28 mouse cellular contexts compared by ENCODE assay signal in genomic region chr16:72640932-72641811, GRCm38 (mm10).
DNase-seq lines count a peak whose midpoint lies in the region; ATAC-seq and TF ChIP-seq lines count a peak whose summit lies in the region.
"Had no signal": no experiment of that assay in that cellular context is flagged by ENCODE, and none has a peak within 500 bp of the region (broad histone marks: within the 10 kb centered on the region; RNA-seq: fewer than 3 reads in every experiment).

No protein-coding gene starts in this region.

- TF ChIP-seq CTCF in intestine, postnatal 0 days (IDR thresholded peaks at IDR 0.05; ENCODE audit: low read depth) = no peak
- no peak for TF ChIP-seq CTCF in brain, embryonic 14.5 days (IDR thresholded peaks at IDR 0.05; ENCODE audit: borderline replicate concordance, extremely low read depth, insufficient read depth, insufficient read length)

- no peaks in the 10 kb centered on the region for H3K9me3 ChIP-seq in intestine, embryonic 14.5 days (ENCODE audit: control insufficient read depth, low read length)
- no peaks in the 10 kb centered on the region for H3K9me3 ChIP-seq in intestine, postnatal 0 days (ENCODE audit: control insufficient read depth)
- H3K9me3 ChIP-seq in stomach, embryonic 16.5 days (replicated peaks; ENCODE audit: control insufficient read depth, low read length) = no peaks in the 10 kb centered on the region
- H3K9me3 ChIP-seq: embryonic facial prominence, embryonic 13.5 days; forebrain, embryonic 13.5 days; hindbrain, embryonic 10.5 days; limb, embryonic 15.5 days; midbrain, embryonic 12.5 days had no signal

- 46% methylated on average over 9 of the region's 9 CpGs for WGBS in intestine, embryonic 14.5 days
- 31% methylated on average over 9 of the region's 9 CpGs for WGBS in intestine, postnatal 0 days
- WGBS in stomach, embryonic 16.5 days = 43% methylated on average over 9 of the region's 9 CpGs

- H3K36me3 ChIP-seq in intestine, embryonic 14.5 days (ENCODE audit: control insufficient read depth, insufficient read depth, low read length) = no peaks in the 10 kb centered on the region
- H3K36me3 ChIP-seq in intestine, postnatal 0 days (ENCODE audit: control insufficient read depth, insufficient read depth) = no peaks in the 10 kb centered on the region
- H3K36me3 ChIP-seq in stomach, embryonic 16.5 days (ENCODE audit: control insufficient read depth, insufficient read depth, low read length) = no peaks in the 10 kb centered on the region
- H3K36me3 ChIP-seq: embryonic facial prominence, embryonic 13.5 days; G1E; hindbrain, embryonic 10.5 days; limb, embryonic 15.5 days; midbrain, embryonic 12.5 days had no signal

- H3K4me2 ChIP-seq in intestine, embryonic 14.5 days (ENCODE audit: low read length) = no peak overlapping the region
- H3K4me2 ChIP-seq in intestine, postnatal 0 days (replicated peaks; ENCODE audit: low read depth) = no peak overlapping the region
- H3K4me2 ChIP-seq in stomach, embryonic 16.5 days (ENCODE audit: low read depth, low read length) = peak overlapping the region; percentile 14; the same call in 1 of the 2 replicates
- H3K4me2 ChIP-seq: embryonic facial prominence, embryonic 13.5 days; forebrain, embryonic 13.5 days; limb, embryonic 15.5 days; midbrain, embryonic 12.5 days had no signal

- peaks cover 17% of the 10 kb centered on the region for H3K4me1 ChIP-seq in intestine, embryonic 14.5 days (replicated peaks; ENCODE audit: control insufficient read depth, insufficient read depth, low read length)
- no peaks in the 10 kb centered on the region for H3K4me1 ChIP-seq in intestine, postnatal 0 days (replicated peaks; ENCODE audit: control insufficient read depth, insufficient read depth, low read length)
- H3K4me1 ChIP-seq in stomach, embryonic 16.5 days (ENCODE audit: control insufficient read depth, insufficient read depth, low read length) = peaks cover 12% of the 10 kb centered on the region

- H3K27me3 ChIP-seq in intestine, embryonic 14.5 days (replicated peaks; ENCODE audit: control insufficient read depth, insufficient read depth, low read length) = no peaks in the 10 kb centered on the region
- H3K27me3 ChIP-seq in intestine, postnatal 0 days (replicated peaks; ENCODE audit: control insufficient read depth, insufficient read depth, low read length) = no peaks in the 10 kb centered on the region
- no peaks in the 10 kb centered on the region for H3K27me3 ChIP-seq in stomach, embryonic 16.5 days (ENCODE audit: control insufficient read depth, insufficient read depth, low read length)
- H3K27me3 ChIP-seq: CH12.LX; embryonic facial prominence, embryonic 13.5 days; forebrain, embryonic 13.5 days; limb, embryonic 15.5 days; midbrain, embryonic 12.5 days had no signal

- H3K4me3 ChIP-seq in intestine, embryonic 14.5 days (ENCODE audit: low read depth, low read length) = no peak overlapping the region
- no peak overlapping the region for H3K4me3 ChIP-seq in intestine, postnatal 0 days (ENCODE audit: low read depth, low read length)
- no peak overlapping the region for H3K4me3 ChIP-seq in stomach, embryonic 16.5 days (replicated peaks; ENCODE audit: low read length)
- H3K4me3 ChIP-seq: embryonic facial prominence, embryonic 13.5 days; erythroblast, embryonic 14.5 days; forebrain, embryonic 13.5 days; gastrocnemius, adult 2 months; hindbrain, embryonic 10.5 days; limb, embryonic 15.5 days; midbrain, embryonic 12.5 days had no signal

- H3K9ac ChIP-seq in intestine, embryonic 14.5 days (ENCODE audit: low read length) = no peak overlapping the region
- H3K9ac ChIP-seq in intestine, postnatal 0 days (ENCODE audit: low read depth, low read length) = no peak overlapping the region
- no peak overlapping the region for H3K9ac ChIP-seq in stomach, embryonic 16.5 days (ENCODE audit: low read length)
- H3K9ac ChIP-seq: embryonic facial prominence, embryonic 13.5 days; forebrain, embryonic 13.5 days; limb, embryonic 15.5 days; liver, embryonic 14.5 days; midbrain, embryonic 12.5 days had no signal

- peak overlapping the region; percentile 38; the same call in 1 of the 2 replicates for H3K27ac ChIP-seq in intestine, embryonic 14.5 days (ENCODE audit: low read depth)
- H3K27ac ChIP-seq in intestine, postnatal 0 days (ENCODE audit: low read depth, low read length) = no peak overlapping the region
- H3K27ac ChIP-seq in stomach, embryonic 16.5 days (ENCODE audit: low read length) = peak overlapping the region; percentile 48
- H3K27ac ChIP-seq: embryonic facial prominence, embryonic 13.5 days; forebrain, embryonic 13.5 days; gastrocnemius, adult 2 months; hindbrain, embryonic 10.5 days; limb, embryonic 15.5 days; liver, embryonic 14.5 days; midbrain, embryonic 12.5 days had no signal

- TF ChIP-seq POLR2A in brain, embryonic 14.5 days (IDR thresholded peaks at IDR 0.05; ENCODE audit: borderline replicate concordance, extremely low read depth, insufficient read depth, insufficient read length, poor library complexity, severe bottlenecking) = no peak

- ATAC-seq in intestine, embryonic 14.5 days (replicated peaks; ENCODE audit: low FRiP score, low TSS enrichment, low read depth) = no peak
- no peak for ATAC-seq in intestine, postnatal 0 days
- peak; percentile 79; the same call in 1 of the 2 replicates for ATAC-seq in stomach, embryonic 16.5 days (ENCODE audit: insufficient read depth, low FRiP score)
- ATAC-seq: forebrain, embryonic 13.5 days; hindbrain, embryonic 16.5 days had no signal

- DNase-seq in intestine, embryonic 14.5 days (ENCODE audit: low spot score) = no peak
- peak; percentile 46 for DNase-seq in brain, embryonic 14.5 days (ENCODE audit: low read depth)
- DNase-seq in lung, postnatal 10 days = peak; percentile 66
- DNase-seq in thymus, postnatal 0 days (ENCODE audit: low spot score) = no peak
- no peak for DNase-seq in layer of hippocampus, adult 18-20 months (ENCODE audit: low spot score in 2 of 2)
- DNase-seq: adrenal gland, adult 8-10 months; cerebellum, adult 8-10 months; cerebellum, postnatal 36 days; embryo, embryonic 11 days; gastrocnemius, adult 2 months; kidney, adult 18-20 months; kidney, postnatal 4 days; left cerebral cortex, postnatal 4 days; right cerebral cortex, postnatal 14 days; spleen, adult 18-20 months; thymus, adult 18-20 months had no signal

Comparison
In these comparisons a context has a peak if more than half of its experiments do, and no peak if none do; other contexts are left out.
1. DNase-seq: peak in brain, embryonic 14.5 days (single experiment) and lung, postnatal 10 days (single experiment); none in intestine, embryonic 14.5 days (single experiment), thymus, postnatal 0 days (single experiment) and layer of hippocampus, adult 18-20 months (0 of 2).